Mouse (Mus musculus) heart, postnatal 4 days (tissue): Measurements from ENCODE around the gene Rbbp7. TPM values are rescaled to one million over a fixed set of nuclear protein-coding genes. Genes with fewer than 3 reads are reported as not detected.

Experiments used
- DNase-seq: peaks from one replicate; pipeline ENCODE4 v3.0.0; 2021
- total RNA-seq, 2 experiments: library from RNA; stranded (reverse); gene quantifications; 2 replicates each; pipeline ENCODE4 v1.2.3; 2021

The Rbbp7 gene
- 100 to 1,000 TPM; 246 to 256 TPM for total RNA-seq

DNA sequence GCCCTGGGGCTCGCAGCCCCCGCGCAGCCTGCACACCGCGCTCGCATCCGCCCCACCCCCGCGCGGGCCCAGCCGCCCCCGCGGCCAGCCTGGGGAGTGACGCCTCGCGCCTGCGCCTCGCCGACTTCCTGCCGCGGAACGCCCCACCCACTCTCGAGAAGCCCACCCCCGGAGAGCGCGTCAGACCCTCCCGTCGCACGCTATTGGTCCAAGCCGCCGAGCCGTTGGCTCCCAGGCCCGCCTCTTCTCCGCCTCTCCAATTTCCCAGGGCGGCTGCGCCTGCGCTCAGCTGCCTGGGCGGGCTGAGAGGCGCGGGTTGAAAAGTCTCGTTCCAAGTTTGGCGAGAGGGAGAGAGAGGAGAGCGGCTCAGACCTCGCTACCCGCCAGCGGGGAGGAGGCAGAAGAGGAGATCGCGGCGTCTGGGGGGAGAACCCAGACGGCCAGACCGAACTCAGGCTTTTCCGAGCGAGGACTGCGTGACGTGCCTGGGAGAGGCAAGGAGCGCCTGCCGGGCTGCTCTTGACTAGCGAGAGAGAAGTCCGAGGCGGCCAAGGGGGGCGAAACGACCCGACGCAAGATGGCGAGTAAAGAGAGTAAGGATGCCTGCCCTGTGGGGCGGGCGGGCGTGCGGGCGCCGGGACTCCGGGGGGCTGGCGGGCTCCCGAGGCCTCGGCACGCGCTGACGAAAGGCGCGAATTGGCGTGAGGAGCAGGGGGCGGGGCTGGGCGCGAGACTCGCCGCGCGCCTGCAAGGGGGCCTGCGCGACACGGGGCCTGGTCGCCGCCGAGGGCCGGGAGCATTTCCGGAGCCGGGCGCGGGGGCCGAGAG is at the start of gene Rbbp7:
TSS of gene Rbbp7 (plus strand) at position 288 of the 828 bp plus-strand sequence.
- peak; percentile 93 for DNase-seq

DNA sequence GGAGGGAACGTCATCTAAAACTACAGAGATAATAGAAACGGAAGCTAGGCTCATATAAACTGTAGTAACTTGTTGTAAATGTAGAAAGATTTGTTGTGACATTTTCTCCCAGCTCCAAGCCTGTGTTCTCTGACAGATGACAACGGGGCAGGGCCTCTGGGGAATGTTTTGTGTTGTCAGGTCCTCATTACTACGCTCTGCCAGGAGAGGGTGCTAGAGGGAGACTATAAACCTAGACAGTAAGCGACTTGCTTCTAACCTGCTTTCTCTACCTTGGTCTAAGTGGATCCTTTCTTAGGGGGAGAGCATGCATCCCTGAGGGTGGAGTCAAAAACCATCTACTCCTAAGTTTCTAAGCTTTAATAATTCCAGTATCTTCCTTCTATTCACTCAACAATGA is 42.4 kb upstream of the Rbbp7 start:
- peak; percentile 63 for DNase-seq

DNA sequence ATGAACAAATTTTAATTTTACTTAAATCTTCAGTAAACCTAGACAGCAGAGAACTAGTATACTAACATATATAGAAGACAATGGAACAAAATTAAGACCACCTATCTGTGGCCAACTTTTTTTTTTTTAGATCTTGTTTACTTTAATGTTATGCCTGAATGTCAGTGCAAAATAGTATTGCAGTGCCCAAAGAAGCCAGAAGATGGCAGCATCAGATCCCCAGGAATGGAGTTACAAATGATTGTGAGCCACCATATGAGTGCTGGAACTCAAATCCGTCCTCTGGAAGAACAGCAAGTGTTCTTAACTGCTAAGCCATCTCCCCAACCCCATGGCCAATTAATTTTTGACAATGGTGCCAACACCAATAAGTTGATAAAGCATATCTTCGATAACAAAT is 40.6 kb upstream of the Rbbp7 start:
- DNase-seq: peak; percentile 61

DNA sequence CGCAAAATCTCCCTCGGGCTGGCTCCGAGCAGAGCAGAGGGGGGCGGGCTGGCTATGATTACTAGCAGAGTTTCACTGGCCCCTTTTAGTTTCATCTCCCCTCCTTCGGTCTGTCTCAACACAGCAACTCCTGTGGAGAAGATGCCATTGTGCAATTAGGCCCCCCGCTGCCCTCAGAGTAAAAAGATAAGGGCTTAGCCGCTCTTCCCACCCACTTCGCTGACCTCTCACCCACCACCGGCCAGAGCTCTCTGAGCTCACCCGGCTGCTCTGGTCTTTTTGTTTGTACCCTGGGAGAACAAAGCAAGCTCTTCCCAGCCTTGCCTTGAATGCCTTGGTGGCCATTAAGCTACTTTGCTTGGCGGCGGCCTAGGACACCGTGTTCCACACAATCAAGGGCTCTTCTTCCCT is 32.8 kb upstream of the Rbbp7 start:
- peak; percentile 6 for DNase-seq

DNA sequence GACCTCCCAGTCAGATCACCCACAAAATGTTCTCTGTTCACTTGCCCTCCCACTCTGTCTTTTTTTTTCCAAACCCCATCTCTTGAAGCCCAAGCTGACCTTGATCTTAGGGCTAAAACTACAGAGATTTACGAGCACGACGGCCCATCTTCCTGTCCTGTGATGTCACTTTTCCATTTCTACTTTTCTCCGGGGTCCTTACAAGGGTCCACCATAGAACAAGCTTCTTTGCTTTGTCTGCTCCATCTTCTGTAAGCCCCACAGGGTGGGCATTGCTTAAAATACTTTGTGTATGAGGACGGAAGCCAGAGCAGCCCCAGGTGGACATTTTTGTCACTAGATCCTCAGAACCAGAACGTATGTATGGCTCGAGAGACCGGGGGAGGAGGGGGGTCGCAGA is 32.4 kb upstream of the Rbbp7 start:
- no peak for DNase-seq

DNA sequence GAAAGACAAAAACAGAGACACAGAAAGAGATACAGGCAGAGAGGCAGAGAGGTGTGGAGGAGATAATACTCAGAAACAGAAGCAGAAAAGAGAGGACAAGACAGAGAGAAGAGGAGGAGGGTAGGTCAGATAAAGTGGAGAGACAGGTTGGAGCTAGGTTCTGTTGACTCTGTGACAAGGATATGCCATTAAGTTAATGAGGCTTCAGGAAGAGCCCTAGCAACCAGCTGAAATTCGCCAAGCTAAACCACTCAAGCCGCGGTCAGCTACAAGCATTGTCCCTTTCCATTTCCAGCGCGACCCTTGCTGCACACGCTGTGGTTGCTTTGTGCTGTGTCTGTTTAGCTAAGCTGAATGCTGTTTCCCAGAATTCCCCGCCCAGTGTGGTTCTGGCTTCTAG is 32.0 kb upstream of the Rbbp7 start:
- DNase-seq: no peak

DNA sequence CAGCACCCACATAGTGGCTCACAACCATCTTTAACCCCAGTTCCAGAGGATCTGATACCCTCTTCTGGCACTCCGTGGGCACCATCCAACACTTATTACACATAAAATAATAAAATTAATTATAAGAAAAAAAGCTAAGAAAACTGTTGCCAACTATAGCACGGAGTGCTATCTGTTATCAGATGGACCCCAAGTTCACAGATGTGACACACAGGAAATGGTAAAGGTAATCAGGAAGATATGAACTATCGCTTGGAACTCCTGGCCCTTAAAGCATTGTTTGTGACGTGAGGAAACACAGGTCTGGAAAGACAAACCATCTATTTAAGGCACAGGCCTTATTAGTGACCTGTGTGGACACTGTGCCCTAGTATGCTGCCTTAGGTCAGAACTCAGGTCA is 30.2 kb upstream of the Rbbp7 start:
- no peak for DNase-seq

DNA sequence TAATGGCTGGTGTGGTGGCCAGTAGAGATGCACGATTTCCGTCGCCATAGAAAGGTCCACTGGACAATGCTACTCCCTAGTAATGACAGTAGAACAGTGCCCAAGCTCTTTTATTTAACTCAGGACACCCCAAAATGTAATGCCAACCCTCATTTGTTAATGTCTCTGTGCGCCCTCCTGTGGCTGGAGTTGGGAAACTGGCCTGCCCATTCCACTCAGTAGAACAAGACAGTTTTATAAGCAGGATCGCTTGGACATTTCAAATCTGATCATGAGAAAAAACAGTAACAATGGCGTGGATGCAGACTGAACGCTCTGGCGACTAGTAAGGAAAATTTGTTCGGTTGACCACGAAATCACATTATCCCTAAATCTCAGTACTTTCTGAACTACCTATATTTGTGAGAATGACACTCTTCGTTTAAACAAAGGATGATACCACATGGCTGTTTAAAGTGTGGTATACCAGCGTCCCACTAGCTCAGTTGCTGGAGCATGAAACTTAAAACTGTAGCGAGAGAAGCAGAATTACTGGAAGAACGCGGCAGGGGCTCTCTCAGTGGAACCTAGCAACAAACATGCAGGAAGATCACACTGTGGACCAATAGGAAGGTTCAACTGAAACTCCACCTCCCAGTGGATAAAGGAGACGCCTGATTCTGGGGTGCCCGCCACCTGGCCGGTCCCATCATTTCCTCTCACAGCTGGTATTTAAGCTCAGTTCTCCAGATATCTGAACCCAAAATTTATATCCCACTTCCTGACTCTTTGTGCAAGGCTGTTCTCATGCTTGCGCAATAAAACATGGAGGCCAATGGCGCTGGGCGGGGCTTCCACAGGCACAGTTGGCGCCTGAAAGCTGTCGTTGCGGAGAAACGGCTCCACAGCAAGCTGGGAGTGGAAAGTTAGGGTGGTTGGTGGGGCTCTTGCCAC is 24.9 kb upstream of the Rbbp7 start:
- DNase-seq: peak; percentile 62

DNA sequence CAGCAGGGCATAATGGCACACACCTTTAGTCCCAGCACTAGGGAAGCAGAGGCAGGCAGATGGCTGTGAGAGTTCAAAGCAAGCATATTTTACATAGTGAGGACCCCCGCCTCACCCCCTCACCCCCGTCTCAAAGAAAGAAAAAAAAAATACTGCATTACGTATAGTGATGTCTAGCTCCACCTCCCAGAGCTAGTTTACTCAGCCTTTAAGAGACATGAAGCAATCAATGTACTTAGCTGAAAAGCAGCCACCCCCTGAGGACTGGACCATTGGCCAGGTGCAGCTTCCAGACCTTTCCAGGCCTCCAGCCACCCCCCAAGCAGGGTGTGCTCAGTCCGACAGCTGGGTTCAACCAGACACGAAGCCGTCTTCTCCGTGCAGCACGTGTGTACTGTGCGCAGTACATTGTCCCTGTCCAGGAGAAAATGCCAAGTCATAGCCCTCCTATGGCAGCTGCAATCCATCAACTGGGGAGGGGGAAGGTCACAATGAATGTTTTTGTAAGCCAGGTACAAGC is 24.0 kb upstream of the Rbbp7 start:
- peak; percentile 10 for DNase-seq

DNA sequence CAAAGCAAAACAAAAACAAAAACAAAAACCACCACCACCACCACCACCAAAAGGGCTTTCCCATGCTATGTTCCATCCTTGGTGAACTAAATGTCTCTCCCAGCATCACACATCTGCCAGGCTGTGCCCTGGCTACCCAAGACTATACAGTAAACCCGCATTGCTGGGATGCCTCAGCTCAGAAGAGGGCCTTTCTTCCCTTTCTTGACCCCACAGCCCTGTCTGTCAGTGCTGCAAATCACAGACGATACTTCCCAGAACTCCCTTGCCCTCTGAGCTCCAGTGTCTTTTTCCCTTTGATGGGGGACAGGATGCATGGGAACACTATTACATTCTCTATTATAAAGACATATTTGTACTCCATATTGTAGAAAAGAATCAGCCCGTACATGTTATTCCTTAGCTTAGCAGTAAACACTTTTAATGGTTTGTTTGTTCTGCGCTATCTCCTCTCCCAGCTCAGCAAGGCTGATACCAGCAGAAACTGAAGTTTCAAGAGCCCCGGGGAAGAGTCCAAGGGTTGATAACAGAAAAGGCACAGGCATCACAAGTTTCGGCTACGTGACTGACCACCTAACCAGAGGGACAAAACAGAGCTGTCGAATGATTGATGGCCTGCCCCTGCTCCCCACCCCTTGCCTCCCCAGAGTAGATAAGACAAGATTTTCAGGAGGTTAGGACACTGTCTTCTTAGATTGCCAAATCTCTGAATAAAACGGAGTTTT is 11.3 kb upstream of the Rbbp7 start:
- no peak for DNase-seq

DNA sequence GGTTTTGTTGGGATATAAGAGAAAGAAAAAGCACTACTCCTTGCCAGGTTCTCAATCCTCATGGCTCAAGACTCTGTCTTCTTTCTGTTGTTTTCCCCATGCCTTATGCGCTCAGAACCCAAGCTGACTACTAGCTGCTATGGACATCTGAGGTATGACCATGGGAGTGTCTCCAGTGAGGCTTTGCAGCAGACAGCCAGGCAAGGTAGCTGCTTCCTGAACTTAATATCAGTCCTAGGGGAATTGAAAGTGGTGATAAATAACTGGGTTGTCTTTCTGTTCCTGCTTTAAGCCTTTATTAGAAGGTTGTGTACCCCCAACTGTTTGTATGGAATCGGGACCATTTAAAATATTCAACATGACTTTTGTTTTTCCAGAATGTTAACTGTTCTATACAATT is 7.8 kb upstream of the Rbbp7 start:
- DNase-seq: no peak

DNA sequence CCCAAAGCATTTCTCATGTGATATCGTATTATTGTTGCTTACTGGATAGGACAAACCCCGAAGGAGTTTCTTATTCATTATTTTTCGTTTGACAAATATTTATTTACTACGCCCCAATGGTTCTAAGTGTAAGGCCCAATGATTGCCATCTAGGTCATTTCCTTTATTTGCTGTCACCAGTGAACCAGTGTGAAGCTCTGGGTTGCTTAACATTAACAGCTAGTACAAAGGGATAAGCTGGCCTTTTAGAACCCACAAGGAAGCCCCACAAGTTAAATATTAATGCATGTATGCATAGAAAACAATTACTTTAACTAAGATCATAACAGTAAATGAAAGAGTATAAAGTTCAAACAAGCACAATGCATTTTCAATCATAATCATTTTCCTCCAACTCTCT is 5.9 kb upstream of the Rbbp7 start:
- no peak for DNase-seq

DNA sequence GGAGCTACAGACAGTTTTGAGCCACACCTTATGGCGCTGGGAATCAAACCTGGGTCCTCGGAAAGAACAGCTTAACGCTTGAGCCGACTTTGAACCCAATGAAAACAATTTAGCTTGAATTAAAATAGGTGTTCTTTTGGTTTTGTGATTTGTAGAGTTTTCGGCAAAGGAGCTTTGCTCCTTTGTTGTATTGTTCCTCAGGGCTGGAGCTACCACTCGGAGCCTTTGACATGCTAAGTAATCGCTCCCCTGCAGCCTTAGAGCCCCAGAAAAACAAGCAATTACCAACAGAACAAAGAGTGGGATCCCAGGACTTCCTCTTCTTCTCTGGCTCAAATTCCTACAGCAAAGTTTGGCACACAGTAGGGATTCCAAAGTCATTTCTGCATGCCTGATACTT is 4.1 kb upstream of the Rbbp7 start:
- DNase-seq: no peak

DNA sequence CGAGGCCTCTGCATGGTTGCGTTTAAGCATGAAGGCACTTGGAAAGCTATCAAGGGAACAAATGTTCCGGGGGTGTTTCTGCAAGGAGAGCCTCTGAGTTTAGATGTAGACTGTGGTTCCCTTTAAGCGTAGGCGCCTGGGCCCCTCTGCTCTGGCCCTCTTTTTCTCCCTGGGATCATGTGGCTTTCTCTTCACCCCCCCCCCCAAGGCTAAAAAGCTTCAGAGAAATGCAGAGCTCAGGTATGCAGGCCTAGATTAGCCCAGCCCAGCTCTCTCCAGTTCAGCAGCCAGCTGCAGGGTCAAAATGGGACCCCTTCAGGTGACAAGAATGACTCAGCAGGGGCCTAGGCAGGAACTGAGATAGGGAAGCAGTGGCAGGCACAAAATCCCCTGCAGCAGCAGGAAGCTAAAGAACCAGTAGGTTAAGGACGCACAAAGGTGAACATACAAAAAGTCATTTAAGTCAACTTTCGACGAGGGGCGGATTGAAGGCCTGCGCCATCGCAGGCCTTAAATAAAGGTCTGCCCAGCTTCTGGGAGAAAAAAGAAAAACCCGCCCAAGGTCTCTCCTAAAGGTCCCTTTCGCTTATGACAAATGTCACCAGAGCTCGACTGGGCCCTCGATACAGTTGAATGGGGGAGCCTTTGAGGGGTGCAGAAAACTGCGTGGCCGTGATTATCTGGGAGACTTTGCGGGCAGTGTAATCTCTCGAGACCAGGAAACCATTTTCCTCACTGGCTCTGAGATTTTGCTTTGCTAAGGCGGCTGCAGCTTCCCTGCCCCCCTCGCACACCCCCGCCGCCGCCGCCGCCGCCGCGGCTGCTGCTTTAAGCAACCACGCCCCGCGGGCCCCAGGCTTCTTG is 719 bp upstream of the Rbbp7 start:
- peak; percentile 37 for DNase-seq

DNA sequence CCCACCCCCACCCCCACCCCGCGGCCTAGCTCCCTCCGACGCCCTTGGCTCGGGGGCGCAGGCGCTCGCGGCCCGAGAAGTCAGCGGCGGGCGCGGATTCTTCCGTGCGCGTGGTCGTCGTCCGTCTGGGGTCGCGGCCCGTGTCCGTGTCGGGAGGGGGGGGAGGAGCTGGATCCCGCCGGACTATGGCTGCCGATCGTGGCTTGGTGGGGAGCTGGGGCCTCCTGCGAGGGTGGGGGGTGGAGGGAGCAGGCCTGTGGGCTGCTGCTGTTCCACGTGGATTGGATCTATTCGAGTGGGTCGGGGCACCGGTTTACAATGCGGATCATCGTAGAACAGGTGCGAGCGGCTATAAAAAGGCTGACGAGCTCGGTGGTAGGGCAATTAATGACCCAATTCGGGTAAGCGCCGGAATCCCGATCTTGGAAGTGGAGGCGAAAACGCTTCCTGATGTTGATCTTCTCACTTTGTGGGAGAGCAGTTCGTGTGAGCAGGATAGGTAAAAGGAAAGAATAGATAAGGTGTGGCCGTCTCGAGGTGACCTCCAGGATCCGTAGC is 835 bp downstream of the Rbbp7 start:
- DNase-seq: no peak

DNA sequence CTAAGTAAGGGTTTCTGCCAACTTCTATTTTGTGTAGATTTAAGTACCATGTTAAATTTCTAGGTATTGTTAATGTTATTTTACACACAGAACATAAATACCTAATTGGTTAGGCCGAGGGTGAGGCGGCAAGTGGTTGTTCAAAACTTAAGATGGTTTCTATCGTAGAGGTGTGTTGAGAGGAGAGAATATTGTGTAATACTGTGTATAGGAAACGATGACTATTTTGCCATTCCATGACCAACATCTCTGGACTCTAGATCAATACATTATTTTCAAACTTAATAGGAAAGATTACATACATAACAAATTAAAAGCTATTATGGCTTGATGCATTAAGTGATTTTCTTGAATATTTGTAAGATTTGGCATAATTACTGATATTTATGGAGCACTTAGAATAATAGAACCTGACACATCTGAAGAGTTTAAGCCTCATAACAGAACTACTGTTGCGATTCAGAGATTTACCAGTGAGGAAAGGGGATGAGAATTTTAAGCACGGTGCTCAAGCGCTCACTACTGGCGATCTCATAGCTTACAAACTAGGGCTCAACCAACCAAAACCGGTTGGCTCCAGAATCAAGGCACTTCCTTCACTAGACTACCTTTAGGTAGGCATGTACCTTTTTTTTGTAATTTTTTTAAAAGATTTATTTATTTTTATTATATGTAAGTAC is 1.7 kb downstream of the Rbbp7 start:
- no peak for DNase-seq

DNA sequence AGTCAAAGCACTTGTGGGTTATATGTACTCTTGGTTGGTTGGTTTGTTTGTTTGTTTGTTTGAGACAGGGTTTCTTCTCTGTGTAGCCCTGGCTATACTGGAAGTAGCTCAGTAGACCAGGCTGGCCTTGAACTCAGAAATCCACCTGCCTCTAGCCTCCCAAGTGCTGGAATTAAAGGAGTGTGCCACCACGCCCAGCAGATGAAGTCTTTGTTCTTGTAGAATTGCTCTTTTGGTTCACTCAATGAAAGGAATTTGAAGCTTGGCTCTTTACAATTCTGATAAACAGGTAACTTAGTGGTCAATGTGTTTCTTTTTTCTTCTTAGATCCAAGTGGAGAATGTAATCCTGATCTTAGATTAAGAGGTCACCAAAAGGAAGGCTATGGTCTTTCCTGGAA is 10.5 kb downstream of the Rbbp7 start:
- DNase-seq: no peak

DNA sequence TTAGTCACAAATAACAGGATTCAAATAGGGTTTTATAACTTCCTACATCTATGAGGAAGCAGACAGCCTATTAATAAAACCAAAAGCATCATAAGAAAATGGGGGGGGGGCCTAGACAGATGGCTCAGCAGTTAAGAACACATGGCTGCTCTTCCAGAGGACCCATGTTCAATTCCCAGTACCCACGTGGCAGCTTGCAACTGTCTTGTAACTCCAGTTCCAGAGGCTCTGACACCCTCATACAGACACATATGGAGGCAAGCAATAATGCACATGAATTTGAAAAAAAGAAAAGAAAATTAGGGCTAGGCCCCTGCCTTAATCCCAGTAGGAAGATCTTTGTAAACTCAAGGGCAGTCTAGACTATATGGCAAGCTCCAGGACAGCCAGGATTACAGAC is 28.2 kb downstream of the Rbbp7 start:
- DNase-seq: no peak

DNA sequence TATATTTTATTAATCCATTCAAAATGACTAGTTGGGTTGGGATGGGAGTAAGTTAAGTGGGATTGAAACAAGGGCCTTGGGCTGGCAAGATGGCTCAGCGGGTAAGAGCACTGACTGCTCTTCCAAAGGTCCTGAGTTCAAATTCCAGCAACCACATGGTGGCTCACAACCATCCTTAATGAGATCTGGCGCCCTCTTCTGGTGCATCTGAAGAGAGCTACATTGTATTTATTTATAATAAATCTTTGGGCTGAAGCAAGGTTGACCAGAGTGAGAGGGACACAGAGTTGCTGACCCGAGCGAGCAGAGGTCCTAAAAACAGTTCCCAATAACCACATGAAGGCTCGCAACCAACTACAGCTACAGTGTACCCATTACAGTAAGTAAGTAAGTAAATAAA is 31.2 kb downstream of the Rbbp7 start:
- DNase-seq: peak; percentile 7

DNA sequence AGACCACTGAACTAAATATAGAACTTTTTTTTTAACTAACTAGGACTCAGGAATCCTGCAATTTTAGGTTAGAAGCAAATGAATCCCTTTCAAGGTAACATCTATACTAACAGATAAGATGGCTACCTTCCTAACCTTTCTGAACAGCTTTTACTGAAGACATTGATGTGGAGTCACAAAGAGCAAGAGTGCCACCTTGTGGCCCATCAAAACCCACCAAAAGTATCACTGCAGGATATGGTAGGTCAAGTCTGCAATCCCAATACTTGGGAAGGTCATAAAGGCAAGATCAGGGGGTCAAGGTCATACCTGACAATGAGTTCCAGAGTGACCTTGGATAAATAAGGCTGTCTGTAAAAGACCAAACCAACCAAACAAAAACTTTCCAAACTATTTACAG is 40.2 kb downstream of the Rbbp7 start:
- DNase-seq: peak; percentile 57

DNA sequence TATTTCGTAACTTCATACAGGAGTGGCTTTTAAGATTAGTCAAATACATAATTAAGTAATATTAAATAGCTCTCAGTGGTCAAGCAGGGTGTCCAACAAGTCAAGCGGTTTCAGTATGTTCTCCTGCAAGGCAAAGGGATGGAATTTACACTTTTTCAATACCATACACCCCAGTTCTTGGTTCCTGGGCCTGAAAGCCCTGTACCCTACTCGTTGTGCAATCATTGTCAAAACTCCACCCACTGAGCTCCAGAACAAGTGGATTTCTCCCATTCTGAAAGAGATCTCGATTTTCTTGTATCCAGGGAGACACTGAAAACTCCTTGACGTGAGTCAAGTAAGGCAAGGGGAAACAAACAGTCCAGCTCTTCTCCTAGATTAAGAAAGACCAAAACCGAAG is 67.8 kb downstream of the Rbbp7 start:
- no peak for DNase-seq
